Mouse (Mus musculus): Measurements from ENCODE around the gene Pax6.

Gene Pax6

DNA sequence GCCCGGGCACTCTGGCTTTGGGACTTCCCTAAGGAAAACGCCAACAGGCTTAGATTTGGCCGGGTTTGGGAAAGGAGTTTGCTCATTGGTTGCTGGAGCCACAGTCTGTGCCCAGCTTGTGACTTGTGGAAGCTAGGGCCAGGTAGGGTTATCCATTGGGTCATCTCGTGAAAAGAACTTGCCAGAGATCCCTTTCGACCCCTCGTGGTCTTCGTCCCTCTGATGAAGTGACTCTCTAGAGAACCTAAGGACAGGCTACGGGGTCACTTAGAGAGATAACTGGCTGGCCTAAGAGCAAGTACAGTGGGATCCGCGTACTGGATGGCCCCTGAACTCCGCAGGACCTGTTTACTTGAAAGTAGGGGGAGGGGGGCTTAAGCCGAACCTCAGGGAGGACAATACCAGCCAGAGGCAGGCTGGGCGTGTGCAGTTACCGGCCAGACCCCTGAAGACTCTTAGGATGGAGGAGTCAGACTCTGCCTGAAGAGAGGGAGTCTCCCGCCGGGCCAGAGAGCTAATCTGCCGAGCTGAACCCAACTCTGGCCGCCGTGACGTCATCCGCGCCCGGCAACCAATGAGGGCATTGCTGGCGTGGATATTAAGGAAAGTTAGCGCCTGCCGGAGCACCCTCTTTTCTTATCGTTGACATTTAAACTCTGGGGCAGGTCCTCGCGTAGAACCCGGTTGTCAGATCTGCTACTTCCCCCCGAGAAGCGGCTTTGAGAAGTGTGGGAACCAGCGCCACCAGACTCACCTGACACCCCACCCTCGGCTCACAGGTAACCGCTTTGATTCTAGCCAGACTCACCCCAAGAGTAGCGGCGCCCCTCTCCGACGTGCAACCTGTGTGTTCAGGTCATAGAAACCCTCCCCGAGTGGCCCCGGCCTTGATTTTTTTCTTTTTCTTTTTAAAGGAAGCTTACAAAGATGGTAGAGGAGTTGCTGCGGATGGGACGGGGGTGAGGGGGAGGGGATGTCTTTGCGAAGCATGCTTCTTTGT, at the start of gene Pax6:
Gene Pax6 (plus strand): TSS at position 630 of the 1,000 bp plus-strand sequence.
- DNase-seq: no peak

DNA sequence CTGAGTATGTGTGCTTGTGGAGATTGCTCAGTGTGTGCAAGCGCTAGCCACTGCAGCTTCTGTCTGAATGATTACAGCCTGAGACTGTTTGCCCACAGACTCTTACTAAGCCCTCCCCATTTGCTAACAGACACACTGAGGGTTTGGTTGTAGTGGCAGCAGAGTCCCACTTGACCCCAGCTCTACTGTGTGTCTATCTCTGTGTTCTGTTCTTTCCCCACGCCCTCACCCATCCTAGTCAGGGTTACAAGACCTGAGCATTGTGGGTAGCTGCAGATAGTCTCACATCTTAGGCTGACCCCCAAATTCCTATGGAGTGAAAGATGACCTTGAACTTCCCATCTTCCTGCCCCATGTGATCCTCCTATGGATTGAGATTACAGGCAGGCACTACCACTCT, 19.8 kb upstream of the Pax6 start:
- no peak for DNase-seq

DNA sequence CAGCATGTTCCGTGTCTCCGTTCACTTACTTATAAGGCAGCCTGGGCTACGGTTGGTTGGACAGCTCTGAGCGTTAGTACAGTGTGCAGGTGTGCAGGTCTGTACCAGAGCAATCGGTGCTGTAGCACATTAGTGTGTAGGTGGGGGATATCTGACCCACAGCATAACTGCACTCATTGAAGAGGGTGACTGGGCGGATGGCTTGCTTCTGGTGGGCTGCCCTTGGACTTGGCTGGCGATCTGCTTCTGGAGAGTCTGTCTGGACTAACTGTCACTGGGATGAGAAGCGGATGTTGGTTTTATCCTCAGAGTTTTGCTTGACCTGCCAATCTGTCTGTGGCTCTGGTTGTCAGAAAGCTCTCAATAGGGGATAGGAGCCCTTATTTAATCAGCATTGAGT, 12.2 kb upstream of the Pax6 start:
- no peak for DNase-seq

DNA sequence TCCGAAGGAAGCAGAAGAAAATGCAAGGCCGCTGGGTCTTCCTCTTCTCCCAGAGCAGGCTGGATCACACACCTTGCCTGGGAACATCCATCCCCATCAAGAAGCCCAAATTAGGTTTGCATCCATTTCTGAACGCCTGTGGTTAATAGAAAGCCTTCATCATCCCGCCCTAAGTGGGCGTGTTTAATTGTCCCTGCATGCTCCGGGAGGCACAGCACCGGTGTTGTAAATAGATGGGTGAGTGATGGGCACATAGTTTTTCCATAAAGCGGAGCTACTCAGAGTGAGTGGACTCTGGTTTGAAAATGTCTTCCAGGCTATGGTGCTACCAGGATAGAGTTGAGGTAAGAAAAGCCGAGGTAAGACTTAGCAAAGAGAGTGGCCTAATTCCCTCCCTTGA, 9.3 kb upstream of the Pax6 start:
- DNase-seq: no peak

GRCm38 (mm10) chr2:105659926-105660873, 8.5 kb upstream of the Pax6 start:
- DNase-seq: no peak

- DNase-seq: no peak
These were observed 7.7 kb upstream of the Pax6 start for GRCm38 (mm10) chr2:105660874-105661622.

- DNase-seq: no peak
These were observed 7.1 kb upstream of the Pax6 start for GRCm38 (mm10) chr2:105661623-105662066.

- no peak for DNase-seq
These were observed 6.6 kb upstream of the Pax6 start for GRCm38 (mm10) chr2:105662121-105662520.

DNA sequence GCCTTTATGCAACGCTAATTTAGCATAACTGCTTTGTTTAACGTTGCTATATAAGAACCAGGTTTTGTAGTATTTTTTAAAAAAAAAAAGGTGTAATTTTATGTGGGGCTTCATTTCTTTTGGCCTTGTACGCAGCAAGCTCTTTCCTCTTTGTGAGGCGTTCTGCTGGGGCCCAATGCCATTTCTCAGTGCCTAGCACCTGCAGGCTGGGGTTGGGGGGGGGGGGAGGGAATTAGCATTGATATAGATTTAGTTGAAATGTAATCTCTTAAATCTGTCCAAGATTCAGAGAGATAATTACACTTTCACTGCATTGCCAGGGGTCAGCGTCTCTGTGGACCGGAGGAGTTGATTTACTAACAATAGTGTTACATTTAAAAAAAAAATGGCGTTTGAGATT, 6.1 kb upstream of the Pax6 start:
- DNase-seq: no peak

DNA sequence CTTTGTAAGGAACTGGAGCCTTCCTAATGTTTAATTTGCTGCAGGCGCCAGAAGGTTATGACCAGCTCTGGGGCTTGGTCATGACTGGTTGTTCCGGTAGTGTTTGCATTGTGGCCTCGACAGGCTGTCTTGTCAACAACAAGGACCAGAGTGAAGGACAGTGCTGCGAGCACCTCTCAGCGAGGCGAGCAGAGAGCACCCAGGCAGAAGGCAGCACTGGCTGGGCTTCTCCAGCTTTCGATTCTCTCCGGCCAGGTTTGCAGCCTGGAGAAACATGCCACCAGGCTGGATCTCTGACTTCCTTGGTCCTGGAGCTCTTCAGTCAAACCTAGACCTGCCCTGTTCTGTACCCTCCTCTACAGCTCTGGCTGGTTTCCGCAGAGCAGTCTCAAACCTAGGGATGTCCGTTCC, 5.6 kb upstream of the Pax6 start:
- no peak for DNase-seq

GRCm38 (mm10) chr2:105664996-105665395, 3.7 kb upstream of the Pax6 start:
- no peak for DNase-seq

- no peak for DNase-seq
These were observed 3.0 kb upstream of the Pax6 start for GRCm38 (mm10) chr2:105665491-105666250.

DNA sequence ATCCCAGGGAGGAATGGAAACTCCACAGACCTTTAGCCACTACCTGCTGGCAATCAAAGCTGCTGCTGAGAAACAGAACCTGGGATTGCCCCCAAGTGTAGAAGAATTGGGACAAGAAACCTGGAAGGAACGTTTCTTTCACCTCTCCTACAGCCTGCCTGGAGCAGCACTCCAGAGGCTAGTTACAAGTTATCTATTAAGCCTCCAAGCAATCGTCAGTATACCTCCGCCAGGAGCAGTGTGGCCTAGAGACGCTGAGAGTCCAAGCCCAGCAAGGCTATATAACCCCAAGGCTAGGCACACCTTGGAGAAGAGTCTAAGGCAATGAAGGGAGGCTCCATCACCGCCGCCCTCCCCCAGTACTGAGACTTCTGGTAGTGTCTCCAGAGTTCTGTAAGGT, 2.4 kb upstream of the Pax6 start:
- no peak for DNase-seq

- no peak for DNase-seq
These were observed 1.7 kb upstream of the Pax6 start for GRCm38 (mm10) chr2:105666763-105667625.

DNA sequence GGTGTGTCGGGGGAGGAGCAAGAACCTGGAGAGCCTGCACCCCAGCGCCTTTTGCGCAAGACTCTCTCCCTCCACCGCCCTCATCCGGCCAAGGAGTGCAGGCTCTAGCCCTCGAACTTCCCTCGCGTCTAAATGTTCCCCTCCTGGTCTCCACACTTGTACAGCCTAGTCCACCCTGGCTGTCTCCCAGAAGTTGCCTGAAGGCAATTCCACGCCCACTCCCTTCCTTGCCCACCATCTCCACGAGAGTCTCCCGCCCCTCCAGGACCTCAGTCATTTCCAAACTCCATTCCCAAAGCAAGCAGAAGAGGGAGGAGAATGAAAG, 1.1 kb upstream of the Pax6 start:
- no peak for DNase-seq

DNA sequence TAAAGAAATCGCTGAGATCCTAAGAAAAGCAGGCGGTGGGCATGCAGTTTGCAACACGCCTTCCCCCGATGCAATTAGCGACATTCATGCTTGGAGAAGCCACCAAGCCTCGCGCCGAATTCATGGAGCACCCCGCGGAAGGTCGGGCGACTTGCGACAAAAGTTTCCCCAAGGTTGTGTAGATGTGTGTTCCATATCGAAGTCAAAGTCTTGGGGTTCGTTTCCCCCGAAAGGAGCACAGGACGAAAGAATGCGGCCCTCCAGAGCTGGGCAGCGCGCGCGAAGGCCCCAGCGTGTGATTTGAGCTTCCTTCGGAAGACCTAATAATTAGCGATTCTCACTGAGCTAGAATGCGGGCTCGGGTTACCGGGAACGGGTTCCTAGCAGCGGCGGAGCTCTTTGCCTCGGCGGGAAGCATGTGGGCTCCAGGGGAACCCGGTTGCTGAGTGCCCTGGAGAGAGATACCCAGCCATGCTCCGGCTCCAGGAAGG, 716 bp downstream of the Pax6 start:
- no peak for DNase-seq

DNA sequence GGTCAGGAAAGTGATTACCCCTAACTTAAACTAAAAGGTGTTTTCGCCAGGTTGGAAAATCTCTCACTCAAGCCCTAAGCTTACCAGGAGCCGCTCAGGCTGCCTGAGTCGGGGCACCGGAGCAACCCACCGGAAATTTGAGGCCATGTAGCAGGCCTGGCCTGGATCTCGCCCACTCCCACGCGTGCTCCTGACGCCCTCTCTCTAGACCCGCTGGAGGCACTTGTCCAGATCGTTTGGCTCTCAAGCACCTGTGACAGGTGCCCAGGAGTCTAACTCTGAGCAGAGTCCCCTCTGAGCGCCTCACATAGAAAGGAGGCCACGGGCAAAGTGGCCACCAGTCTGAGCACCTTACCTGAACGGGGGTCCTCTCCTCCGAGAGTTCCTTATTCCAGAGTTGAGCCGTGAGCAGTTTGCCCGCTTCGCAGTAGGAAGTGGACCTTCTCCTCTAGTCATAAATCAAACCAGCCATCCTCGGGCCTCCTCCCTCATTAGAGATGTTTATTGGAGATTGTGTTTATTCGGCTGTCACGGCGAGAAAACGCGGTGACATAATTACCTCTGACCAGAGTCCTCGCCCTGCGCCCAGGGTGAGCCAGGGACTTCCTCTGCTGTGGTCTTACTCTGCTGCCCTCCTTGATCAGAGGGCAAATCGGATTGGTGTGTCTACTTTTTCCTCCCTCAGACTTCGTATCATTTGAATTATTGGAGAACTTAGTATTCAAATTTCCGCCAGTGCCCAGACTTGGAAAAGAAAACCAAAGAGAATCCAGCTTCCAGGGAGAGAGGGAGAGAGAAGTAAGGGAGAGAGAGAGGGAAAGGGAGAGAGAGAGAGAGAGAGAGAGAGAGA, 1.4 kb downstream of the Pax6 start:
- no peak for DNase-seq

- DNase-seq: no peak
These were observed 2.0 kb downstream of the Pax6 start for GRCm38 (mm10) chr2:105670731-105671095.

- no peak for DNase-seq
These were observed 2.6 kb downstream of the Pax6 start for GRCm38 (mm10) chr2:105671116-105671797.
